Mouse (Mus musculus): ENCODE data around the gene Olfr452.

Olfr452 gene

DNA sequence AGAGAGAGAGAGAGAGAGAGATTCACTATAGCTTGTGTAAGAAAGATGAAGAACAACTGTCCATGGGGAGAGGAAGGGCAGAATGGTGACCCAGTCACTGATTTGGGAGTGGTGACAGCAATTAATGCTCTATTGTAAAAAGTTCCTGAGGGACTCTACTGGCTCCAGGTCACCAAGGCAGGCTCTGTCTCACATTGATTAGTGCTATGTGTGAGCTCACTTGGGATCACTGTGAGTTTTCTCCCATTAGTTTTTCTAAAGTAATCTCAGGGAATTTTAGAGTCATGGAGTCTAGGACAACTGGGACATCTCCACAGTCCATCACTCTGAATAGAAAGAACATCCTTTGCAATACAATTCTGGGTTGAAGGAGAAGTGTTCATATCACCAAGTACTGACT lies at the start of gene Olfr452:
TSS of gene Olfr452 (plus strand) at position 301 of the 400 bp plus-strand sequence.
- DNase-seq, result no peak

DNA sequence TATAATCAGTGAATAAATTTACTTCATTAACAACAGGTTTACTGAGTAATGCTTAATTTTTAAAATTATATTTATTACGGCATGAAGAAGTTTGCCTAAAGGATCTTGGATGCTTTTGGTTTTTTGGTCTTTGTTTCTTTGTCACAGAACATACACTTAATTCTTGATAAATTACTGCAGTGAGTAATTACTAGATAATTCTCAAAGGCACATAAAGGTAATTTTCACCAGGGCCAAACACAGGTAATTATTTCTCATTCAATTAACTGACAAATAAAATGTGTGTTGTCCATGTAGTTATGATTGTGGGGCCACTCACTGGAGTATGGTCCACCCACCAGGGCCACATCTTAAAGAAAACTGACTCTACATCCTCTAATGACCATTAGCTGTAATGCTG lies 45.8 kb upstream of the Olfr452 start, which contains the start of gene Olfr453:
TSS of gene Olfr453 (plus strand) at position 301 of the 400 bp plus-strand sequence.
- DNase-seq, result no peak

DNA sequence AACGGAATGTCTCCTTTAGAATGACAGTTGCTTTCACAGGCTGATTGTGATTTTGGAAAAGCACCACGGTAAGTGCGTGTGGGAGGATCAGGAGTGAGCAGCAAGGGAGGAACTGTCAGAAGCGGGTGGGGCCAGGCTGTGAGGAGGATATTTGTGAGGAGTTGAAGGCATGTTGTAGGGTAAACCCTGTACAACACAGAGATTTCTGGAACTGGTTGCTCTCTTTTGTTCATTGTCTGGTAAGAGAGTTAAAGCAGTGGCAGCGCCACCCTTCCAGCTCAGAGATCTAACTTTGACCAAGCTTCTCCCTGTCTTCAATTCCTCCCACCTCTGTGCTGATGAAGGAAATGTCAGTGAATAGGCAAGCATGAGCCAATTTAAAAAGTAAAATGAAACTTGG lies 42.6 kb upstream of the Olfr452 start:
- DNase-seq, result no peak

DNA sequence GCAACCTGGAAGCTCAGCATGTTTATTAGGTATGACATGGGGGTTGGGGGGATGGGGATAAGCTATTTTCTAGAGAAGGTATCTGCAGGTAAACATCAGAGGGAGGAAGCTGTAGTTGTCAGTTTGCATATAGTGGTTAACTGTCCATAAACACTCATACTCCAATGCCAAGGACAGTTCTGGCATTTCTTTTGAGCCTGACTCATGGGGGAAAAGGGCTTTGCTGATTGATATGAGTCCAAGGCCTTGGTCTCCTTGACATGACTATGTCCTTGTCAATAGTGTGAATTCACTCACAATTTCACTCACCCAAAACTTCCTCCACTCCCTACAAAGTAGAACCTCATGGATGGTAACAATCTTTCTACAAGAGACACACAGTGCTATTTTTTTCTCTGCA lies 37.0 kb upstream of the Olfr452 start:
- no peak for DNase-seq

DNA sequence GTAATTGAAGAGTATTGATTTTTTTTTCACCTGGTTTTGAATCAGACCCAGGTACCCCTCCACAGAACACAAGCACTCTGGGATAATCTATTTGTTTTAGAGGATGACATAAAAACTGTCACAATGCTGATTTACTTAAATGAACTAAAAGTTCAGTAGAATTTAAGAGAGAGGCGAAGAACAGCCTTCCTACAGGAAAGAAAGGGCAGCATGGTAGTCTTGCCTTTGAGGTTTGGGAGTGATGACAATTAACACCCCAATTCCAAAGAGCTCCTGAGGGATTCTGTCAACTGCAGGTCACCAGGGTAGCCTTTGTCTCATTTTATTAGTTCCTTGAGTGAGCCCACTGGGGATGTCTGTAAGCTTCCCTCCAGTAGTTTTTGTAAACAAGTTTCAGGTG lies 28.8 kb upstream of the Olfr452 start, which contains the start of gene Olfr38:
TSS of gene Olfr38 (plus strand) at position 301 of the 400 bp plus-strand sequence.
- no peak for DNase-seq

DNA sequence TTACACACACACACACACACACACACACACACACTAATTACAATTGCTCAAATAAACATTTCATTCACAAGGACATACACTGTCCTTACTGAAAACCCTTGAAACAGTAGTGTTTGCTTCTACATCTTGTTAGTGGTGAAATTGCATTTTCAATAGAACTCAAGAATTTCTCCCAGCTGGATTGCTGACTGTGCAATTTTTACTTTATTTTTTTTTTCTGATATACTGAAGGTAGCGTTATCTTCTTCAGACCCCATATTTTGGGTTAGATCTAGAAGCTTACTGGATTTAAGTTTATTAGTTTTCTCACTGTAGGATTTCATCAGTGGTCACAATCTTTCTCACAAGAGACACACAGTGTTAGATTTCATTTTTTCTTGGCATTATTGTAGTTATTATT lies 7.8 kb upstream of the Olfr452 start:
- DNase-seq, result no peak

DNA sequence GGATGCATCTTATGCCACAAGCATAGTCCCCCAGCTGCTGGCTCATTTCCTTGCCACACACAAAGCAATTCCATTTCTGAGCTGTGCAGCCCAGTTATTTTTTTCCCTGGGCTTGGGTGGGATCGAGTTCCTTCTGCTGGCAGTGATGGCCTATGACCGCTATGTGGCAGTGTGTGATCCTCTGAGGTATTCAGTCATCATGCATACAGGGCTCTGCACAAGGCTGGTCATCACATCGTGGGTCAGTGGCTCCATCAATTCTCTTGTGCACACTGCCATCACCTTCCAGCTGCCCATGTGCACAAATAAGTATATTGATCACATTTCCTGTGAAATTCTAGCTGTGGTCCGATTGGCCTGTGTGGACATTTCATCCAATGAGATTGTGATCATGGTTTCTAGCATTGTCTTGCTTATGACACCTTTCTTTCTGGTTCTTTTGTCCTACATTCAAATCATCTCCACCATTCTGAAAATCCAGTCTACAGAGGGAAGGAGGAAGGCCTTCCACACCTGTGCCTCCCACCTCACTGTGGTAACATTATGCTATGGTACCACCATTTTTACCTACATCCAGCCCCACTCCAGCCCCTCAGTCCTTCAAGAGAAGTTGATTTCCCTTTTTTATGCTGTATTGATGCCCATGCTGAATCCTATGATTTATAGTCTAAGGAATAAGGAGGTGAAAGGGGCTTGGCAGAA lies 5.5 kb downstream of the Olfr452 start:
- no peak for DNase-seq

DNA sequence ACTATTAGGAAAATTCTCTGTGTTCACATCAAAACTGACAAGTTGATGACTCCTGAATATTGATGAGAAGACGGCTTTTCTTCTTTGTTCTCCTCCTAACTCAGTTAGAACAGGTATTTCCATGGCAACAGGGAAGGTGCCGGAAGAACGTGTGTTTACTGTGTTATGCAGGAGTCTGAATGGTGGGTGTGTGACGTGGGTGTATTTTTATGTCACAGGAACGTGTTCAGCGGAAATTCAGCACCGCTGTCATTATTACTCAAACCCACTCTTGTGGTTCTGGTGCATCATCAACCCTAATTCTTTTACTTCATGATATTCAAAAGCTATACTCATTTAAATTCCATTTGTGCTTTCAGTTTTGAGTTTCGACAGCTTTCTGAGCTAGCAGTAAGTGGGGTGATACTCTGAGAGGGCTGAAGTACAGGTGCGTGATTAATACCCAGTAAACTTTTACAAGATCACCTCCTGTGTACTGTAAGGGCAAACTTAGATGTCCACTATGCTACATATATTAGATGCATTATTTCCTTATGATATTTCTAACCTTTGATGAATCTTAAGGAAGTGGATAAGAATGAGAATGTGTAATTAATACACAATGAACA lies 6.2 kb downstream of the Olfr452 start:
- DNase-seq, result no peak

DNA sequence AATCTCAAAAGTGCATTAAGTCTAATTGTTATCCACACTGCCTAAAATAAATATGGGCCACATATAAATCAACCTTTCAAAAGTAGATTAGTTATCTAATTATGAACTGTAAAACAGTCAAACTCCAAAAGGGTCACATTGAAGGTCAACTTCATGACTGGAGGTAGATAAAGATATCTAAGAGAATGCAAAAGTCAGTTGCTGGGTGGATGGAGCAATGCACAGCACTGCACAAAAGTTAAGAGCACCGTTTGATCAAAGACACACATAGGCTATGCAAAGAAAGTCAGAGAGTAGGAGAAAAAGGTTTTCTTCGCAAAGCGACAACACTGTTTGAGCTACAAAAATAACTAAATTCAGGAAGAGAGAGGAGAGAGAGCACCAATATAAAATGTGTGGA lies 10.1 kb downstream of the Olfr452 start:
- DNase-seq, result no peak

DNA sequence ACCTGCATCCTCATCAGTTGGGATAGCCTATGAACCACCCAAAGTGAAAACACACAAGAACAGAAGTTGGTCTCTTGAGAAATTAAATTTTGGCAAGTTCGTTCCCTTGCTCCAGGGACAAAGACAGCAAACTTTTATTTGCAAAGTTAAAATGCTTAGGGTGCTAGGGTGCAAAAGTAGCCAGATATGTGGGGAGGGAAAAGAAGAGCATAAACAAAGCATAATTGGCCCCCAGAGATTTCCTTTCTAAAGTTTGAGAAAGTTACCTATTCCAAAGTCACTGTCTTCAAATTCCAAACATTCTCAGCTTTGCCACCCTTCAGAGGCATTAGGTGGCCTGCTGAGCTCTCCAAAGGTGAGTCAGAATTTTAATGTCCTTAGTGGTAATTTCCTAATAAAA lies 26.7 kb downstream of the Olfr452 start, which contains the start of gene Olfr450:
TSS of gene Olfr450 (plus strand) at position 301 of the 400 bp plus-strand sequence.
- DNase-seq, result no peak

DNA sequence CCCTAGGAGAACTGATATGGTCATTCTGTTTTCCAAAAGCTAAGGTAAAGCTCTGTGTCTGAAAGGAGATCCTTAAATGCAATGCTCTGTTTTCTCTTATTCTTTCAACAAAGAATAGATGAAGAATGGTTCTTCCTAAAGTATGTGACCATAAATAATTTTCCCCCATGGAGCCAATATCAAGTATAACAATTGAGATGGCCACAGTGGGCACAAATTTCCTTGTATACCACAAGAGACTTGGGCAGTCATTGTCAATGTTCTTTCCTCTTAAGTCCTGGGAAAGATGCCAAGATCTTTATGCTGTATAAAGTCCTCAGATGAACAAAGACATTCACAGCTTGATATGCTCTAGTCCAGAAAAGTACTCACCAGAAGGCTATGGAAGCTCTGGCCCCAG lies 49.2 kb downstream of the Olfr452 start, which contains the start of gene Olfr449:
TSS of gene Olfr449 (plus strand) at position 301 of the 400 bp plus-strand sequence.
- no peak for DNase-seq
